Mouse (Mus musculus) CH12.LX (cell line): ENCODE measurements around the gene Gm20388. TPM values are rescaled to one million over a fixed set of nuclear protein-coding genes. Genes with fewer than 3 reads are reported as not detected.

ENCODE experiments used
- DNase-seq: peaks from one replicate; pipeline ENCODE4 v3.0.0-alpha.2; 2013; ENCODE audit errors: extremely low read depth
- H3K27ac ChIP-seq: 2 replicates; pipeline ENCODE4 v1.5.1; 2012; ENCODE audit warnings: low read depth, mild to moderate bottlenecking, control low read depth, moderate library complexity; ENCODE audit not compliant: insufficient read depth
- H3K27me3 ChIP-seq: replicated peaks from 2 replicates; pipeline ENCODE3; 2012; ENCODE audit warnings: inconsistent platforms
- H3K36me3 ChIP-seq, 2 experiments: replicated peaks in 1 of 2; 2 replicates each; pipeline versions ENCODE3 to v1.6.1; 2012; ENCODE audit warnings: inconsistent platforms in 1 of 2, low read length in 1 of 2, mild to moderate bottlenecking in 1 of 2, mixed read lengths in 1 of 2, moderate library complexity in 1 of 2; ENCODE audit not compliant: control insufficient read depth in 1 of 2, insufficient read depth in 1 of 2
- H3K4me1 ChIP-seq, 2 experiments: 2 replicates each; pipeline ENCODE4 v1.6.1; 2012; ENCODE audit warnings: inconsistent platforms in 1 of 2, moderate library complexity in 1 of 2; ENCODE audit not compliant: insufficient read depth in 2 of 2, control insufficient read depth in 1 of 2
- H3K4me2 ChIP-seq: 2 replicates; pipeline ENCODE4 v1.6.1; 2012; ENCODE audit warnings: low read depth, mild to moderate bottlenecking, control low read depth; ENCODE audit not compliant: poor library complexity, insufficient read depth, severe bottlenecking
- H3K4me3 ChIP-seq, 3 experiments: fragments of 150-350 bp in 1 of 3; sonication (generic) in 1 of 3; replicated peaks in 1 of 3; 2 replicates each; pipeline versions ENCODE3 to v1.5.1; 2011 to 2012; ENCODE audit warnings: low read depth in 2 of 3, low read length in 2 of 3, mild to moderate bottlenecking in 2 of 3, moderate library complexity in 2 of 3, control low read depth in 1 of 3, improper control_type of control experiment in 1 of 3, inconsistent platforms in 1 of 3, mixed read lengths in 1 of 3; ENCODE audit not compliant: poor library complexity in 1 of 3
- H3K79me2 ChIP-seq: replicated peaks from 2 replicates; pipeline ENCODE4 v1.6.1; 2012; ENCODE audit warnings: mild to moderate bottlenecking, moderate library complexity; ENCODE audit not compliant: control insufficient read depth, poor library complexity, insufficient read depth, severe bottlenecking; ENCODE audit errors: extremely low read depth
- H3K9ac ChIP-seq: 2 replicates; pipeline ENCODE4 v1.6.1; 2012; ENCODE audit warnings: low read depth, mild to moderate bottlenecking, control low read depth, moderate library complexity; ENCODE audit not compliant: insufficient read depth
- H3K9me3 ChIP-seq: replicated peaks from 2 replicates; pipeline ENCODE3; 2012; ENCODE audit warnings: low read length, inconsistent platforms, mixed read lengths
- BHLHE40 ChIP-seq: IDR thresholded peaks from 2 replicates; pipeline ENCODE4 v1.6.1; 2011; ENCODE audit warnings: mild to moderate bottlenecking, low read depth, low read length, improper control_type of control experiment
- ETS1 ChIP-seq: conservative IDR thresholded peaks from 2 replicates; pipeline ENCODE4 v1.6.1; 2012; ENCODE audit warnings: low read depth, mild to moderate bottlenecking, inconsistent platforms, low read length, improper control_type of control experiment, moderate library complexity
- MAFK ChIP-seq: IDR thresholded peaks from 2 replicates; pipeline ENCODE4 v1.6.1; 2011; ENCODE audit warnings: low read length, improper control_type of control experiment; ENCODE audit not compliant: insufficient replicate concordance
- MAZ ChIP-seq: IDR thresholded peaks from 2 replicates; pipeline ENCODE4 v1.6.1; 2012; ENCODE audit warnings: low read depth, mild to moderate bottlenecking, inconsistent platforms, low read length, improper control_type of control experiment, moderate library complexity
- MXI1 ChIP-seq: IDR thresholded peaks from 2 replicates; pipeline ENCODE4 v1.6.1; 2011; ENCODE audit warnings: mild to moderate bottlenecking, low read depth, low read length, improper control_type of control experiment
- MYC ChIP-seq: IDR thresholded peaks from 2 replicates; pipeline ENCODE4 v1.6.1; 2011; ENCODE audit warnings: low read depth, mild to moderate bottlenecking, improper control_type of control experiment, low read length
- POLR2A ChIP-seq: IDR thresholded peaks from 2 replicates; pipeline ENCODE4 v1.6.1; 2011; ENCODE audit warnings: low read depth, mild to moderate bottlenecking, improper control_type of control experiment, low read length
- POLR2AphosphoS2 ChIP-seq: IDR thresholded peaks from 2 replicates; pipeline ENCODE4 v1.6.1; 2011; ENCODE audit warnings: low read depth, low read length, improper control_type of control experiment
- SIN3A ChIP-seq: IDR thresholded peaks from 2 replicates; pipeline ENCODE4 v1.6.1; 2012; ENCODE audit warnings: low read length, improper control_type of control experiment, inconsistent platforms
- ZC3H11A ChIP-seq: IDR thresholded peaks from 2 replicates; pipeline ENCODE4 v1.6.1; 2012; ENCODE audit warnings: low read depth, mild to moderate bottlenecking, inconsistent platforms, low read length, improper control_type of control experiment
- dilution Hi-C: fragments of 300-500 bp; cut with MboI; formaldehyde crosslinking; loops from 2 replicates; pipeline ENCODE4 v1.14.3; 2020; ENCODE audit warnings: low sequenced_read_pairs; ENCODE audit not compliant: extremely low pct_unique_long_range_greater_than_20kb, extremely low pct_ligation_motif_present
- in situ Hi-C: fragments of 300-500 bp; cut with MboI; formaldehyde crosslinking; loops from 3 replicates; pipeline ENCODE4 v1.14.3; 2019; ENCODE audit warnings: low sequenced_read_pairs, low pct_ligation_motif_present, low pct_unique_long_range_greater_than_20kb, mixed read lengths
- polyA plus RNA-seq: library from polyadenylated mRNA; unstranded; fragments of >175 nt; gene quantifications from 2 replicates; pipeline ENCODE4 v1.2.1, GENCODE M21; 2012; ENCODE audit warnings: low read depth; ENCODE audit not compliant: insufficient read length
- total RNA-seq, 2 experiments: library from RNA; depleted of rRNA; stranded (reverse); fragments of 300-350 nt in 1 of 2; fragments of >200 nt in 1 of 2; gene quantifications; 2 replicates each; pipeline ENCODE4 v1.2.3; 2012 to 2014

Gene Gm20388
- total and polyA plus RNA-seq, 3 experiments, result 14.8 to 26.3 (median 22.2) TPM

GRCm38 (mm10) chr8:121968542-121968941, 2057.9 kb downstream of the Gm20388 start:
- in situ Hi-C loops, result no loop called here
- H3K36me3 ChIP-seq, result peaks cover 9 to 34% of the 10 kb centered on the region in 2 experiments
- peaks cover 17 to 67% of the 10 kb centered on the region in 2 experiments for H3K4me1 ChIP-seq

GRCm38 (mm10) chr8:121970225-121970624, 2059.6 kb downstream of the Gm20388 start:
- H3K4me1 ChIP-seq, result peaks cover 15 to 65% of the 10 kb centered on the region in 2 experiments
- DNase-seq, result no peak
- no peak overlapping the region for H3K4me2 ChIP-seq
- TF ChIP-seq POLR2AphosphoS2, result no peak
- peak; percentile 94 for TF ChIP-seq MAFK
- no peak overlapping the region for H3K9ac ChIP-seq
- in situ Hi-C loops (loop anchor here (10.0 kb wide), 1 partner anchor 295 kb away; no protein-coding TSS in a partner anchor), dilution Hi-C loops (no loop called here)
- H3K27ac ChIP-seq, result no peak overlapping the region
- no peaks in the 10 kb centered on the region for H3K27me3 ChIP-seq
- peaks cover 4% of the 10 kb centered on the region for H3K79me2 ChIP-seq
- no peak overlapping the region for H3K4me3 ChIP-seq
- H3K9me3 ChIP-seq, result no peaks in the 10 kb centered on the region
- peaks cover 21 to 42% of the 10 kb centered on the region in 2 experiments for H3K36me3 ChIP-seq

More at GRCm38 (mm10) chr8:121968542-121968941, 2057.9 kb downstream of the Gm20388 start:
- Histone ChIP-seq H3K27me3 (no peaks in the 10 kb centered on the region), H3K4me3 (no peak overlapping the region), H3K9me3 (no peaks in the 10 kb centered on the region), H3K9ac (no peak overlapping the region), H3K4me2 (no peak overlapping the region), H3K27ac (no peak overlapping the region), H3K79me2 (peaks cover 8% of the 10 kb centered on the region)
- DNase-seq, result no peak
- dilution Hi-C loops, result no loop called here
- no peak for TF ChIP-seq POLR2A
- no peak for TF ChIP-seq MAZ
- TF ChIP-seq MXI1, result no peak
- no peak for TF ChIP-seq SIN3A
- no peak for TF ChIP-seq ZC3H11A

- no peak overlapping the region for H3K27ac ChIP-seq
- H3K9ac ChIP-seq, result no peak overlapping the region
- H3K9me3 ChIP-seq, result no peaks in the 10 kb centered on the region
- dilution Hi-C loops, result no loop called here
- no peak overlapping the region for H3K4me3 ChIP-seq
- no peak overlapping the region for H3K4me2 ChIP-seq
- peaks cover 4% of the 10 kb centered on the region for H3K79me2 ChIP-seq
- in situ Hi-C loops, result loop anchor here (10.0 kb wide), 1 partner anchor 293 kb away; no protein-coding TSS in a partner anchor
- 0 out of 2 replicates have a peak, but pooled peaks have one; percentile 22 for TF ChIP-seq MYC
- peak; percentile 36 for TF ChIP-seq ETS1
- TF ChIP-seq MAZ, result no peak
- TF ChIP-seq BHLHE40, result peak; percentile 96
- DNase-seq, result no peak
- H3K27me3 ChIP-seq, result no peaks in the 10 kb centered on the region
- peaks cover 15 to 60% of the 10 kb centered on the region in 2 experiments for H3K4me1 ChIP-seq
- H3K36me3 ChIP-seq, result peaks cover 33 to 46% of the 10 kb centered on the region in 2 experiments
Observed at GRCm38 (mm10) chr8:121971488-121972058, 2060.9 kb downstream of the Gm20388 start.
